Mouse (Mus musculus) hindbrain, embryonic 10.5 days (tissue): ENCODE results near the gene Guca2b. TPM values are rescaled to one million over a fixed set of nuclear protein-coding genes. Genes with fewer than 3 reads are reported as not detected.

Experiments
- DNase-seq: peaks from one replicate; pipeline ENCODE4 v3.0.0-alpha.2; 2017; ENCODE audit warnings: low spot score
- H3K27ac ChIP-seq: fragments of 300-500 bp; sonication (generic); 2 replicates; pipeline ENCODE4 v1.5.1; 2016; ENCODE audit warnings: mild to moderate bottlenecking, moderate library complexity
- H3K27me3 ChIP-seq: fragments of 300-500 bp; sonication (generic); 2 replicates; pipeline ENCODE4 v1.6.1; 2016; ENCODE audit warnings: mild to moderate bottlenecking; ENCODE audit not compliant: poor library complexity, insufficient read depth, severe bottlenecking
- H3K36me3 ChIP-seq: fragments of 300-500 bp; sonication (generic); 2 replicates; pipeline ENCODE4 v1.6.1; 2016; ENCODE audit warnings: mild to moderate bottlenecking, moderate library complexity
- H3K4me1 ChIP-seq: fragments of 300-500 bp; sonication (generic); replicated peaks from 2 replicates; pipeline ENCODE4 v1.6.1; 2016; ENCODE audit warnings: mild to moderate bottlenecking
- H3K4me3 ChIP-seq: fragments of 300-500 bp; sonication (generic); 2 replicates; pipeline ENCODE4 v1.5.1; 2016; ENCODE audit warnings: mild to moderate bottlenecking, moderate library complexity
- H3K9me3 ChIP-seq: fragments of 300-500 bp; sonication (generic); 2 replicates; pipeline ENCODE4 v1.6.1; 2016; ENCODE audit warnings: mild to moderate bottlenecking, moderate library complexity
- WGBS: fragments of 180-500 bp; shearing (Covaris S2); methylation state at CpG from one replicate; pipeline ENCODE4 v1.1.7; 2016; 5-methylcytosine and 5-hydroxymethylcytosine counted together
- polyA plus RNA-seq: library from polyadenylated mRNA; unstranded; fragments of >200 nt; fragmentation: Nextera tagmentation; extraction: Ambion mirVana; gene quantifications from 2 replicates; pipeline ENCODE4 v1.2.1, GENCODE M21; 2016

Guca2b gene
- not detected in 2 replicates for polyA plus RNA-seq

GRCm38 (mm10) chr4:119658731-119659130 is at the start of gene Guca2b:
TSS of gene Guca2b (minus strand) at chr4:119658954.
- H3K27me3 ChIP-seq = no peaks in the 10 kb centered on the region
- peaks cover 2% of the 10 kb centered on the region for H3K9me3 ChIP-seq
- 88% methylated on average over 4 of the region's 4 CpGs for WGBS
- H3K4me1 ChIP-seq = no peaks in the 10 kb centered on the region
- H3K27ac ChIP-seq = no peak within 1 kb of the TSS
- H3K4me3 ChIP-seq = no peak within 1 kb of the TSS
- DNase-seq = no peak
- no peaks in the 10 kb centered on the region for H3K36me3 ChIP-seq

- H3K27me3 ChIP-seq = 0 out of 2 replicates have a peak, but pooled peaks cover 2% of the 10 kb centered on the region
- DNase-seq = no peak
- no peaks in the 10 kb centered on the region for H3K9me3 ChIP-seq
- no peaks in the 10 kb centered on the region for H3K36me3 ChIP-seq
- peaks cover 8% of the 10 kb centered on the region; the same call in 1 of the 2 replicates for H3K4me1 ChIP-seq
- H3K27ac ChIP-seq = no peak overlapping the region
- no peak overlapping the region for H3K4me3 ChIP-seq
- 35% methylated on average over 3 of the region's 3 CpGs for WGBS
These were observed 49.0 kb upstream of the Guca2b start for GRCm38 (mm10) chr4:119707751-119708150.

- Histone ChIP-seq H3K9me3 (no peaks in the 10 kb centered on the region), H3K4me3 (no peak overlapping the region), H3K27ac (no peak overlapping the region), H3K36me3 (no peaks in the 10 kb centered on the region), H3K27me3 (0 out of 2 replicates have a peak, but pooled peaks cover 2% of the 10 kb centered on the region), H3K4me1 (peaks cover 8% of the 10 kb centered on the region; the same call in 1 of the 2 replicates)
- 66% methylated on average over 5 of the region's 5 CpGs for WGBS
- no peak for DNase-seq
These were observed 48.6 kb upstream of the Guca2b start for GRCm38 (mm10) chr4:119707326-119707725.

GRCm38 (mm10) chr4:119703965-119704364 is 45.2 kb upstream of the Guca2b start:
- no peak overlapping the region for H3K27ac ChIP-seq
- no peaks in the 10 kb centered on the region for H3K9me3 ChIP-seq
- H3K4me3 ChIP-seq = no peak overlapping the region
- WGBS = 90% methylated on average over 8 of the region's 8 CpGs
- H3K27me3 ChIP-seq = 0 out of 2 replicates have a peak, but pooled peaks cover 2% of the 10 kb centered on the region
- H3K4me1 ChIP-seq = peaks cover 8% of the 10 kb centered on the region; the same call in 1 of the 2 replicates
- no peak for DNase-seq
- no peaks in the 10 kb centered on the region for H3K36me3 ChIP-seq

GRCm38 (mm10) chr4:119701269-119701954 is 42.7 kb upstream of the Guca2b start:
- H3K27me3 ChIP-seq = no peaks in the 10 kb centered on the region
- no peak for DNase-seq
- H3K9me3 ChIP-seq = no peaks in the 10 kb centered on the region
- H3K4me3 ChIP-seq = no peak overlapping the region
- H3K36me3 ChIP-seq = no peaks in the 10 kb centered on the region
- no peak overlapping the region for H3K27ac ChIP-seq
- no peaks in the 10 kb centered on the region for H3K4me1 ChIP-seq
- 87% methylated on average over 11 of the region's 11 CpGs for WGBS

GRCm38 (mm10) chr4:119698339-119698738 is 39.6 kb upstream of the Guca2b start:
- H3K4me1 ChIP-seq = no peaks in the 10 kb centered on the region
- H3K27me3 ChIP-seq = no peaks in the 10 kb centered on the region
- H3K9me3 ChIP-seq = no peaks in the 10 kb centered on the region
- H3K27ac ChIP-seq = no peak overlapping the region
- no peak overlapping the region for H3K4me3 ChIP-seq
- DNase-seq = no peak
- WGBS = 53% methylated on average over 2 of the region's 2 CpGs
- no peaks in the 10 kb centered on the region for H3K36me3 ChIP-seq

- 89% methylated on average over 2 of the region's 2 CpGs for WGBS
- Histone ChIP-seq H3K9me3 (no peaks in the 10 kb centered on the region), H3K36me3 (no peaks in the 10 kb centered on the region), H3K27me3 (no peaks in the 10 kb centered on the region), H3K4me1 (peaks cover 20% of the 10 kb centered on the region), H3K27ac (no peak overlapping the region), H3K4me3 (no peak overlapping the region)
- DNase-seq = no peak
These were observed 27.0 kb upstream of the Guca2b start for GRCm38 (mm10) chr4:119685746-119686145.

- Histone ChIP-seq H3K27ac (no peak overlapping the region), H3K27me3 (no peaks in the 10 kb centered on the region), H3K36me3 (no peaks in the 10 kb centered on the region), H3K9me3 (no peaks in the 10 kb centered on the region), H3K4me1 (peaks cover 14% of the 10 kb centered on the region), H3K4me3 (no peak overlapping the region)
- 36% methylated on average over 5 of the region's 5 CpGs for WGBS
- DNase-seq = peak; percentile 30
These were observed 23.8 kb upstream of the Guca2b start for GRCm38 (mm10) chr4:119682596-119682995.

- Histone ChIP-seq H3K9me3 (no peaks in the 10 kb centered on the region), H3K4me1 (peaks cover 21% of the 10 kb centered on the region), H3K27ac (no peak overlapping the region), H3K36me3 (no peaks in the 10 kb centered on the region), H3K4me3 (no peak overlapping the region), H3K27me3 (no peaks in the 10 kb centered on the region)
- no peak for DNase-seq
- 42% methylated on average over 5 of the region's 5 CpGs for WGBS
These were observed 13.9 kb upstream of the Guca2b start for GRCm38 (mm10) chr4:119672685-119673084.

- no peak overlapping the region for H3K27ac ChIP-seq
- H3K27me3 ChIP-seq = no peaks in the 10 kb centered on the region
- no peaks in the 10 kb centered on the region for H3K9me3 ChIP-seq
- peaks cover 17% of the 10 kb centered on the region for H3K4me1 ChIP-seq
- H3K4me3 ChIP-seq = no peak overlapping the region
- 92% methylated on average over 9 of the region's 9 CpGs for WGBS
- no peaks in the 10 kb centered on the region for H3K36me3 ChIP-seq
- no peak for DNase-seq
These were observed 12.4 kb upstream of the Guca2b start for GRCm38 (mm10) chr4:119671164-119671563.

GRCm38 (mm10) chr4:119670736-119671135 is 12.0 kb upstream of the Guca2b start:
- Histone ChIP-seq H3K4me3 (no peak overlapping the region), H3K9me3 (no peaks in the 10 kb centered on the region), H3K36me3 (no peaks in the 10 kb centered on the region), H3K27me3 (no peaks in the 10 kb centered on the region), H3K27ac (no peak overlapping the region), H3K4me1 (peaks cover 21% of the 10 kb centered on the region)
- no peak for DNase-seq
- WGBS = 90% methylated on average over 6 of the region's 6 CpGs

- H3K4me3 ChIP-seq = no peak overlapping the region
- no peak overlapping the region for H3K27ac ChIP-seq
- 34% methylated on average over 7 of the region's 7 CpGs for WGBS
- H3K36me3 ChIP-seq = no peaks in the 10 kb centered on the region
- H3K27me3 ChIP-seq = no peaks in the 10 kb centered on the region
- DNase-seq = no peak
- H3K4me1 ChIP-seq = peaks cover 23% of the 10 kb centered on the region
- H3K9me3 ChIP-seq = no peaks in the 10 kb centered on the region
These were observed 11.4 kb upstream of the Guca2b start for GRCm38 (mm10) chr4:119670210-119670555.

GRCm38 (mm10) chr4:119669356-119670209 is 10.8 kb upstream of the Guca2b start:
- 66% methylated on average over 10 of the region's 10 CpGs for WGBS
- H3K4me3 ChIP-seq = no peak overlapping the region
- H3K9me3 ChIP-seq = no peaks in the 10 kb centered on the region
- H3K36me3 ChIP-seq = no peaks in the 10 kb centered on the region
- no peaks in the 10 kb centered on the region for H3K27me3 ChIP-seq
- DNase-seq = no peak
- no peak overlapping the region for H3K27ac ChIP-seq
- peaks cover 18% of the 10 kb centered on the region for H3K4me1 ChIP-seq
